20 mouse cellular contexts compared by ENCODE assay signal in the genomic region with DNA sequence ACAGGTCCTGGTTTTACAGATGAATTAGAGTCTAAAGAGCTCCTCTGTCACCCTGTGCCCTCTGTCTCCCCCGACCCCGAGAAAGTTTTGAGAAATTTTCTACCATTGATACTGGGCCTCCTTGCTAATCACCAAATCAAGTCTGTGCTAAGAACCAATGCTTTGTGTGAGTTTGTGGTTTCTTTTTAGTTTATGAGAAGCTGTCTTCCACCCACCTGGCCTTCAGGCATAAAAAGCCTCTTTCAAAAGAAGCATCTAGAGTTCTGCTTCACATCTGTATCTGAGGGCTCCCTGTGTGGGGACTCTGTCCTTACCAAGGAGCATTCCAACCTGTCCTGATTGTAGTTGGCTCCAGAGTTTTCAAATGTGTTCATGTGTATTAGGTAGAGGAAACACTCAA. TPM values are rescaled to one million over a fixed set of nuclear protein-coding genes. Genes with fewer than 3 reads are reported as not detected.
DNase-seq lines count a peak whose midpoint lies in the region; ATAC-seq and TF ChIP-seq lines count a peak whose summit lies in the region.
"Had no signal": no experiment of that assay in that cellular context is flagged by ENCODE, and none has a peak within 500 bp of the region (broad histone marks: within the 10 kb centered on the region; RNA-seq: fewer than 3 reads in every experiment).

No protein-coding gene starts in this region.

- peak overlapping the region; percentile 93 for H3K27ac ChIP-seq in heart, adult 2 months
- H3K27ac ChIP-seq in kidney, adult 2 months (ENCODE audit: insufficient read depth, low read depth, low read length) = peak overlapping the region; percentile 81
- peak overlapping the region; percentile 55 for H3K27ac ChIP-seq in lung, postnatal 0 days (ENCODE audit: low read length)
- no peak overlapping the region for H3K27ac ChIP-seq in forebrain, embryonic 13.5 days
- H3K27ac ChIP-seq: embryonic facial prominence, embryonic 13.5 days; forebrain, embryonic 10.5 days; layer of hippocampus, adult 2 months; left cerebral cortex, adult 2 months; limb, embryonic 12.5 days; midbrain, embryonic 15.5 days had no signal

- peaks cover 10% of the 10 kb centered on the region for H3K4me1 ChIP-seq in heart, adult 2 months (ENCODE audit: control insufficient read depth, insufficient read depth, low read length)
- H3K4me1 ChIP-seq in kidney, adult 2 months (ENCODE audit: control insufficient read depth, insufficient read depth, low read length) = no peaks in the 10 kb centered on the region
- H3K4me1 ChIP-seq in lung, postnatal 0 days (ENCODE audit: insufficient read depth, low read depth, low read length) = no peaks in the 10 kb centered on the region
- no peaks in the 10 kb centered on the region for H3K4me1 ChIP-seq in forebrain, embryonic 13.5 days
- H3K4me1 ChIP-seq: embryonic facial prominence, embryonic 13.5 days; forebrain, embryonic 10.5 days; limb, embryonic 12.5 days; midbrain, embryonic 15.5 days had no signal

- H3K79me2 ChIP-seq in heart, adult 2 months (replicated peaks; ENCODE audit: control insufficient read depth, insufficient read depth, low read length) = no peaks in the 10 kb centered on the region

- 47% methylated on average over 2 of the region's 2 CpGs for WGBS in heart, adult 2 months
- 66% methylated on average over 2 of the region's 2 CpGs for WGBS in kidney, adult 2 months
- 66% methylated on average over 2 of the region's 2 CpGs for WGBS in lung, postnatal 0 days
- 79% methylated on average over 2 of the region's 2 CpGs for WGBS in forebrain, embryonic 13.5 days

- no peak for TF ChIP-seq CTCF in heart, adult 2 months (IDR thresholded peaks at IDR 0.05)
- TF ChIP-seq CTCF in kidney, adult 2 months (conservative IDR thresholded peaks at IDR 0.05; ENCODE audit: insufficient read depth, insufficient read length, low read depth, low read length) = no peak
- TF ChIP-seq CTCF in lung, postnatal 0 days (IDR thresholded peaks at IDR 0.05) = no peak

- no peak for ATAC-seq in lung, postnatal 0 days
- no peak for ATAC-seq in forebrain, embryonic 13.5 days
- ATAC-seq: hindbrain, embryonic 16.5 days; midbrain, embryonic 15.5 days had no signal

- H3K36me3 ChIP-seq in heart, adult 2 months (ENCODE audit: control insufficient read depth, insufficient read depth, low read length) = peaks cover 15% of the 10 kb centered on the region
- no peaks in the 10 kb centered on the region for H3K36me3 ChIP-seq in kidney, adult 2 months (ENCODE audit: control insufficient read depth, insufficient read depth, low read length)
- no peaks in the 10 kb centered on the region for H3K36me3 ChIP-seq in lung, postnatal 0 days (ENCODE audit: insufficient read depth, low read length)
- no peaks in the 10 kb centered on the region for H3K36me3 ChIP-seq in forebrain, embryonic 13.5 days (ENCODE audit: poor library complexity, severe bottlenecking)
- H3K36me3 ChIP-seq: embryonic facial prominence, embryonic 13.5 days; forebrain, embryonic 10.5 days; G1E; limb, embryonic 12.5 days; midbrain, embryonic 15.5 days had no signal

- intact Hi-C loops in heart, adult 2 months (cut with DNase I) = loop anchor here (2.0 kb wide), 1 partner anchor 16 kb away; no protein-coding TSS in a partner anchor

- H3K9me3 ChIP-seq in lung, postnatal 0 days (ENCODE audit: low read length) = no peaks in the 10 kb centered on the region
- H3K9me3 ChIP-seq in forebrain, embryonic 13.5 days (replicated peaks) = no peaks in the 10 kb centered on the region
- H3K9me3 ChIP-seq: embryonic facial prominence, embryonic 13.5 days; forebrain, embryonic 10.5 days; G1E; limb, embryonic 12.5 days; midbrain, embryonic 15.5 days had no signal

- no peaks in the 10 kb centered on the region for H3K27me3 ChIP-seq in heart, adult 2 months (ENCODE audit: control insufficient read depth, insufficient read depth, low read length)
- no peaks in the 10 kb centered on the region for H3K27me3 ChIP-seq in kidney, adult 2 months (replicated peaks; ENCODE audit: control insufficient read depth, insufficient read depth, low read length)
- no peaks in the 10 kb centered on the region for H3K27me3 ChIP-seq in lung, postnatal 0 days (replicated peaks; ENCODE audit: insufficient read depth, low read length)
- H3K27me3 ChIP-seq in forebrain, embryonic 13.5 days = no peaks in the 10 kb centered on the region
- H3K27me3 ChIP-seq: embryonic facial prominence, embryonic 13.5 days; limb, embryonic 12.5 days; midbrain, embryonic 15.5 days had no signal

- peak overlapping the region; percentile 19 for H3K4me2 ChIP-seq in lung, postnatal 0 days (replicated peaks; ENCODE audit: low read depth, low read length)
- H3K4me2 ChIP-seq in forebrain, embryonic 13.5 days = no peak overlapping the region
- H3K4me2 ChIP-seq: embryonic facial prominence, embryonic 13.5 days; limb, embryonic 12.5 days; midbrain, embryonic 15.5 days had no signal

- TF ChIP-seq POLR2A in heart, adult 2 months (IDR thresholded peaks at IDR 0.05; ENCODE audit: insufficient read depth, low read depth, low read length) = no peak
- TF ChIP-seq POLR2A in kidney, adult 2 months (IDR thresholded peaks at IDR 0.05; ENCODE audit: low read depth, low read length) = no peak

- H3K9ac ChIP-seq in heart, adult 2 months (ENCODE audit: low read depth, low read length) = peak overlapping the region; percentile 72
- no peak overlapping the region for H3K9ac ChIP-seq in lung, postnatal 0 days (replicated peaks; ENCODE audit: low read depth)
- no peak overlapping the region for H3K9ac ChIP-seq in forebrain, embryonic 13.5 days
- H3K9ac ChIP-seq: embryonic facial prominence, embryonic 13.5 days; limb, embryonic 12.5 days; midbrain, embryonic 15.5 days had no signal

- TF ChIP-seq EP300 in heart, adult 2 months (IDR thresholded peaks at IDR 0.05; ENCODE audit: insufficient read depth, low read depth, low read length) = no peak
- no peak for TF ChIP-seq EP300 in lung, postnatal 0 days (IDR thresholded peaks at IDR 0.05)

- H3K4me3 ChIP-seq in heart, adult 2 months = peak overlapping the region; percentile 39
- peak overlapping the region; percentile 56 for H3K4me3 ChIP-seq in kidney, adult 2 months (ENCODE audit: insufficient read depth, low read depth, low read length)
- peak overlapping the region; percentile 15; the same call in 1 of the 2 replicates for H3K4me3 ChIP-seq in lung, postnatal 0 days (ENCODE audit: low read depth, low read length)
- no peak overlapping the region for H3K4me3 ChIP-seq in forebrain, embryonic 13.5 days
- H3K4me3 ChIP-seq: embryonic facial prominence, embryonic 13.5 days; forebrain, embryonic 10.5 days; layer of hippocampus, adult 2 months; left cerebral cortex, adult 2 months; limb, embryonic 12.5 days; midbrain, embryonic 15.5 days had no signal

- DNase-seq in heart, adult 2 months = no peak
- DNase-seq in heart, adult 8-10 months (ENCODE audit: low spot score) = no peak
- DNase-seq in kidney, adult 2 months = no peak
- no peak for DNase-seq in kidney, adult 11 months
- no peak for DNase-seq in lung, postnatal 0 days (ENCODE audit: low spot score)
- DNase-seq in lung, postnatal 36 days = no peak
- peak; percentile 59 for DNase-seq in naive thymus-derived CD4-positive, alpha-beta T cell, adult 2 months (ENCODE audit: low read depth)
- DNase-seq: adrenal gland, postnatal 14 days; cerebellum, postnatal 36 days; right cerebral cortex, postnatal 4 days had no signal

RNA-seq across cellular contexts. Expression of gene Gimap4, which starts 0.9 kb away (rescaled TPM):
- total RNA-seq in heart, adult 2 months (2021) = 10 to 100 TPM; 22.4 to 25.3 TPM
- 28.1 and 42.1 TPM in 2 replicates for polyA plus RNA-seq in heart, adult 2 months (2012; rRNA removed)
- total RNA-seq in heart, adult 8-10 months (2022) = 10 to 100 TPM; 16.1 to 25.6 (median 20.1) TPM
- polyA plus RNA-seq in kidney, adult 2 months (2012; rRNA removed) = 27.5 and 44.3 TPM in 2 replicates
- polyA plus RNA-seq in lung, postnatal 0 days (2015; fragmentation: Nextera tagmentation; extraction: Ambion mirVana) = 129 and 151 TPM in 2 replicates
- polyA plus RNA-seq in forebrain, embryonic 13.5 days (2015; fragmentation: Nextera tagmentation; extraction: Ambion mirVana) = 1.9 and 2.2 TPM in 2 replicates
- total RNA-seq: G1E; layer of hippocampus, adult 2 months had no signal
- polyA plus RNA-seq: G1E had no signal

RNA-seq across cellular contexts. Expression of gene Gimap9, which starts 9.3 kb away (rescaled TPM):
- total RNA-seq in heart, adult 2 months (2021) = 1 to 10 TPM; 3.1 to 3.4 TPM
- 1.8 and 3.7 TPM in 2 replicates for polyA plus RNA-seq in heart, adult 2 months (2012; rRNA removed)
- 1 to 10 TPM; 2.6 to 4.2 (median 3.1) TPM for total RNA-seq in heart, adult 8-10 months (2022)
- polyA plus RNA-seq in kidney, adult 2 months (2012; rRNA removed) = 6.8 and 10.1 TPM in 2 replicates
- 14.2 and 15.1 TPM in 2 replicates for polyA plus RNA-seq in lung, postnatal 0 days (2015; fragmentation: Nextera tagmentation; extraction: Ambion mirVana)
- polyA plus RNA-seq in forebrain, embryonic 13.5 days (2015; fragmentation: Nextera tagmentation; extraction: Ambion mirVana) = 1.7 and 2.7 TPM in 2 replicates

RNA-seq across cellular contexts. Expression of gene Gimap6, which starts 22.8 kb away (rescaled TPM):
- total RNA-seq in heart, adult 2 months (2021) = 10 to 100 TPM; 34.3 to 38.1 TPM
- 19.2 and 28.6 TPM in 2 replicates for polyA plus RNA-seq in heart, adult 2 months (2012; rRNA removed)
- 10 to 100 TPM; 28.6 to 39.2 (median 35.6) TPM for total RNA-seq in heart, adult 8-10 months (2022)
- polyA plus RNA-seq in kidney, adult 2 months (2012; rRNA removed) = 14.2 and 24.0 TPM in 2 replicates
- 75.4 and 91.2 TPM in 2 replicates for polyA plus RNA-seq in lung, postnatal 0 days (2015; fragmentation: Nextera tagmentation; extraction: Ambion mirVana)
- polyA plus RNA-seq in forebrain, embryonic 13.5 days (2015; fragmentation: Nextera tagmentation; extraction: Ambion mirVana) = 4.8 and 5.1 TPM in 2 replicates

RNA-seq across cellular contexts. Expression of gene Gm28053, which starts 33.2 kb away (rescaled TPM):
- 1 to 10 TPM; 3.4 to 5.6 TPM for total RNA-seq in heart, adult 2 months (2021)
- polyA plus RNA-seq in heart, adult 2 months (2012; rRNA removed) = not detected in 2 replicates
- total RNA-seq in heart, adult 8-10 months (2022) = 1 to 10 TPM; 2.7 to 5.0 (median 4.3) TPM
- not detected in 2 replicates for polyA plus RNA-seq in kidney, adult 2 months (2012; rRNA removed)
- polyA plus RNA-seq in lung, postnatal 0 days (2015; fragmentation: Nextera tagmentation; extraction: Ambion mirVana) = 2.2 and 6.0 TPM in 2 replicates
- polyA plus RNA-seq in forebrain, embryonic 13.5 days (2015; fragmentation: Nextera tagmentation; extraction: Ambion mirVana) = 0.70 and 0.71 TPM in 2 replicates
- total RNA-seq: G1E; layer of hippocampus, adult 2 months had no signal
- polyA plus RNA-seq: forebrain, embryonic 10.5 days; G1E; midbrain, embryonic 15.5 days; neural tube, embryonic 11.5 days had no signal

RNA-seq across cellular contexts. Expression of gene Gimap7, which starts 33.2 kb away (rescaled TPM):
- total RNA-seq in heart, adult 2 months (2021) = under 1 TPM in 1 of 2 experiments, not detected in 1; 0.77 TPM
- 0.29 and 0.70 TPM in 2 replicates for polyA plus RNA-seq in heart, adult 2 months (2012; rRNA removed)
- under 1 TPM in 3 of 4 experiments, not detected in 1; 0.22 to 0.78 (median 0.71) TPM for total RNA-seq in heart, adult 8-10 months (2022)
- 0.20 and 0.97 TPM in 2 replicates for polyA plus RNA-seq in kidney, adult 2 months (2012; rRNA removed)
- polyA plus RNA-seq in lung, postnatal 0 days (2015; fragmentation: Nextera tagmentation; extraction: Ambion mirVana) = 0.14 and 0.21 TPM in 2 replicates
- polyA plus RNA-seq in forebrain, embryonic 13.5 days (2015; fragmentation: Nextera tagmentation; extraction: Ambion mirVana) = not detected in 2 replicates
- total RNA-seq: layer of hippocampus, adult 2 months; left cerebral cortex, adult 2 months had no signal
- polyA plus RNA-seq: embryonic facial prominence, embryonic 13.5 days; forebrain, embryonic 10.5 days; G1E; hindbrain, embryonic 16.5 days; limb, embryonic 12.5 days; midbrain, embryonic 15.5 days; neural tube, embryonic 11.5 days had no signal
